Mouse (Mus musculus) 3T3-L1 (cell line): ENCODE measurements around the gene Negr1.

Experiments used
- DNase-seq: peaks from one replicate; pipeline ENCODE4 v3.0.0-alpha.2; 2015; ENCODE audit warnings: low read depth, low spot score

Negr1 gene

GRCm38 (mm10) chr3:156690059-156690605 is 128.5 kb downstream of the Negr1 start:
- DNase-seq = no peak

DNA sequence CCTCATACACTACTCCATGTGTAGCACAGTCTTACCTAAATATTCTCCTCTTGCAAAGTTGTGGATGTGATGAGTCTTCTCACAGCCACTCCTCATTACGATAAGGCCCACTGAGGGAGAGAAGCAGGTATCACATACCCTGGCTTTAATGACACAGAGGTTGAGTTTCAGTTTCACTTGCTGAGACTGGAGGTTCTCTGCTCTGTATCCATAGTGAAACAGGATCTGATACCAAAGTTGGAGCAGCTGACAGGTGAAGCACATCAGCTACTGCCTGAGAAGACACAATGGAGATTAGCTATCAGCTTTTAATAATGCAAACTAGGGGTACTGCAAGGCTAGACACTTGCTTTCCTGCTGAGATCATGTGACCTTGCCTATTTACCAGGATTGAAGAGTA is 137.1 kb downstream of the Negr1 start:
- no peak for DNase-seq

DNA sequence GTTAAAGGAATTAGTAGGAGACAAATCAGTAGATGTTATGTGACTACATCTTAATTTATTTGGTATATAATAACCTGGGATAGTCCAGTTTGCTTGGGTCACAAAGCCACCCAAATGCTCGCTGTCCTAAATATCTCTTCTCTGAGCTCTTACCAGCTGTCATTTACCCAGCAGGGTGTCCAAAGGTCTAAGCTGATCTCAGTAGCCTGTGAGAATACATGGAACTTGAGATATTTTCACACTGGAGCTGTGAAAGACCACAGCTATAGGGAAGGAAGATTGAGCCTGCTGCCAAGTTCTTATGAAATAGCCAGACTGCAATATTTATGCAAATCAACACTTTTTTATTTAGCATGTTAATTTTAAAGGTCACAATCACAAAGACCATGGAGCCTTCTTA is 141.6 kb downstream of the Negr1 start:
- DNase-seq = no peak

DNA sequence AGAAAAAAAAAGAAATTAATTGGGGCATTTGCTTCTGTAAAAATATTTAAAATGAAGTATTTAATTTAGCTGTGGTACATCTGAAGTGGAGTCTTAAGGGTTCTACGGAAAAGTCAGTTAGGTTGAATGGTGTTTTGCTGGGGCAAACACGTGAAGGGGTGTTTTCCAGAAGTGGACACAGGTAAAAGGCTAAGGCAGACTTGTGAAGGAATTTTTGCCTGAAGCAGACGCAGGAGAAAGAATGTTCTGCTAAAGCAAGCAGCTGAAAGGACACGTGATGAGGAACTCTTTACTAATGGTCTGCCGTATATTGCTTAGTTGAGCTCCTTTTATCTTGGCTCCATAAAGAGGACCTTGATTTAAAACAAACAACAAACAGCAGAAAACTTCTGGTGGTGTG is 148.6 kb downstream of the Negr1 start:
- no peak for DNase-seq

- DNase-seq = no peak
These were observed 149.1 kb downstream of the Negr1 start for GRCm38 (mm10) chr3:156710693-156711092.

DNA sequence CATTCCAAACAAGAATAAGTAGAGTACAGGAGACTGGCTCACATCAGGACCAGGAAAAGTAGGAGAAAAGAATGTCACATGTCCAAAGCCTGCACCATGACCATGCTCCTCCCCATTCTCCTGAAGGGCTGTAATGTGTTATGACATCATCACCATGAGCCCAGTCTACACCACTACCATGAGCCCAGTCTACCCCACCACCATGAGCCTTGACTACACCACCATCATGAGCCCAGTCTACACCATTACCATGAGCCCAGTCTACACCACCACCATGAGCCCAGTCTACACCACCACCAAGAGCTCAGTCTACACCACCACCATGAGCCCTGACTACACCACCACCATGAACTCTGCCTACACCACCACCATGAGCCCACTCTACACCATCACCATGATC is 174.7 kb downstream of the Negr1 start:
- no peak for DNase-seq

GRCm38 (mm10) chr3:156739529-156739928 is 177.9 kb downstream of the Negr1 start:
- DNase-seq = no peak

DNA sequence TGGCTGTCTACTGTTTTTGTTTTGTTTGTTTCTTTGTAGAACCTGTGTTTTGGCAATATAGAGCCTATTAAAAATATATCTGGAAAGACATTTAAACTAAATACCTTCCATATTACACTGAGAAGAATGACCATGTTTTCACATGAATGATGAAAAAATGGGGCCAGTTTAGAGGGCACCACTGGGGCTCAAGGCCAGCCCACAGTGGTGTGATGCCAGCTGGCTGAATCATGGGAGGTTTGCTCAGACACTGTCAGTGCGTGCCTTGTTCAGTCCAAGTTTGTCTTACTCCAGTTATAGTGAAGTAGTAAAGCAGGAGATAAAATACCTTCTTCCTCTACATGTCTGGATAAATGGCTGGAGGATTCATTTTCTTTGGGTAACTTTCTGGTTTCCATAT is 181.7 kb downstream of the Negr1 start:
- DNase-seq = no peak

GRCm38 (mm10) chr3:156745218-156745770 is 183.7 kb downstream of the Negr1 start:
- no peak for DNase-seq

- no peak for DNase-seq
These were observed 185.9 kb downstream of the Negr1 start for GRCm38 (mm10) chr3:156747456-156747855.

GRCm38 (mm10) chr3:156753780-156754373 is 192.3 kb downstream of the Negr1 start:
- no peak for DNase-seq

DNA sequence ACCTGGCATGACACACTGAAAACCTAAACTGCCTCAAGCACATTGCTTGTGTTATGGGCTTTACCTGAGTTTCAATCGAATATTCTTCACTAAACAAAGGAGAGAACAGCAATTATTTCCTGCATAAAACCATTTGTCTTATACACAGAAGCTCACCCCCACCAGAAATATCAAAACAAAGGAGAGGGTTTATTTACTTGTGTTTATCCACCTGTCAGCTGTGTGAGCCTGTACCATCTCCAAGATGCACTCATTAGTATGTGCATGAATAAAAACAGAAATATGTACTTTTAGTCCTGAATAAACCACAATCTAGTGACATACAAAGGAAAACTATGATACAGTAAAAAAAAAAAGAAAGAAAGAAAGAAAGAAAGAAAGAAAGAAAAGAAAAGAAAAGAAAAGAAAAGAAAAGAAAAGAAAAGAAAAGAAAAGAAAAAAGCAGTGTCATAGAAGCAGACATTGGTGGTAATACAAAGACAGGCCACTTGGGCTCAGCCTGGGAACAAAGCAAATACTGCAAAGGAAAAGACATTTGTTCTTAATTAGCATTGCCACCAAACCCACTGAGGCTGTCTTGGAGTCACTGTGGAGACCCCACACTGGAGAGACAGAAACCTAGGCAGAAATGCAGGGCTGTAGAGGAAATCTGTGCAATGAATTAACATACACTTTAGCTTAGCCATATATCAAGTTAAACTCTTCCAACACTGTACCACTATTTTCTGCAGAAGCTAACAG is 193.4 kb downstream of the Negr1 start:
- no peak for DNase-seq

- no peak for DNase-seq
These were observed 203.4 kb downstream of the Negr1 start for GRCm38 (mm10) chr3:156765015-156765414.

- DNase-seq = no peak
These were observed 204.7 kb downstream of the Negr1 start for GRCm38 (mm10) chr3:156766171-156766845.

- DNase-seq = no peak
These were observed 210.0 kb downstream of the Negr1 start for GRCm38 (mm10) chr3:156771626-156772025.

DNA sequence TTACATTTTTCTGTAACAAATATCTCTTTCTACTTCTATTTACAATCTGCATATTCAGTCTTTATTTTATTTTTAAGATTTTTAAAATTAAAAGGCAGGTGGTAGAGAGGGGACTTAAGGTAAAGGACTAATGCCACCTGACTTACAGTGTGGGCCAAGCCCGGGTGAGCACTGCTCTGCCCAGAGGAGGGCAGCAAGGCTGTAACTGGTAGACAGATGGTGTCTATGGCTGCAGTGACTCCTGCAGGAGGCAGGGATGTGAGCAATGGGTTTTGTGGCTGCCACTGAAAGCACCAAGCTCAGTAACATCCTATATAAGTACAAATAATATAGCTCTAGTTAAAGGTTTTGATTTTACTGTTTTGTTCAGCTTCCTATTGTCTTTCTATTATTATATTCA is 210.5 kb downstream of the Negr1 start:
- peak; percentile 9 for DNase-seq

- no peak for DNase-seq
These were observed 222.8 kb downstream of the Negr1 start for GRCm38 (mm10) chr3:156784309-156784852.

DNA sequence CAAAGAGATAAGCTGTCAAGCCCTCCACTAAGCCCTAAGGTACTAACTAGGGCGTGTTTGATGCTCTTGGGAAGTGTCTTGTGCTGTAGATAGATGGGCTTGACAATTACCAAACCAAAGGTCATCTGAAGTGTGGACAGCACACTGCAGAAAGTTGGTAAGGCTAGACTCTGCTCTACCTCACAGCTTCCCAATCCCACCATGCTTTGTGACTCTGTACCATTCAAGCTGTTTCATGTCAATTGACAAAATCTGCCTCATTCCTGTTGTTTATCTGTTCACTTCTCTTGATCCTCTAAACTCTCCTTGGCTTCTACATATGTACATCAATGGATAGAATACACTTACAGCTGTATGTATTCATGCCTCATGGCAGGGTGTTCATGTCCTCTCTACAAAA is 224.8 kb downstream of the Negr1 start:
- no peak for DNase-seq

- DNase-seq = peak; percentile 24
These were observed 229.6 kb downstream of the Negr1 start for GRCm38 (mm10) chr3:156791234-156791633.

DNA sequence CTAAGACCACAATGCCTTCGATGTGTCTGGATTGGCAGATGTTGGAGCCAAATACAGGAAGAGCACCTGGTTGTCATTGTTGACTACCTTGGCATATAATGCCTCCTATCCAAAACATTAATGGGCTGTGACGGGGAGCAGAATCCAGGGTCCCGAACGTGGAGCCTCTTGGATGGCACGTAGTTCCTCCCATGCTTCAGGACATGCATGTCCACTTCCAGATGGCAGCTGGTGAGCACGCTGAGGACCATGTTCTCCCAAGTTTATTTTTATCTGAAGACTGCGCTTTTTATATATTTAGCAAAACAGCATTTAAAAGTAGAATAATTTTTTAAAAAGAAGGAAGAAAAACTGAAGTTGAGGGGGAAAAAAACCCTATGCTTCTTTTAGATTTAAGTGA is 231.1 kb downstream of the Negr1 start:
- DNase-seq = no peak

GRCm38 (mm10) chr3:156794091-156794490 is 232.5 kb downstream of the Negr1 start:
- no peak for DNase-seq

- no peak for DNase-seq
These were observed 233.0 kb downstream of the Negr1 start for GRCm38 (mm10) chr3:156794610-156795009.
